Mouse (Mus musculus): ENCODE results near the gene Dync1li1.
"Not testable (repeated sequence)": the region's sequence is repeated elsewhere in the genome, so short reads cannot be mapped to it uniquely, and the experiment has no call there.

The Dync1li1 gene

DNA sequence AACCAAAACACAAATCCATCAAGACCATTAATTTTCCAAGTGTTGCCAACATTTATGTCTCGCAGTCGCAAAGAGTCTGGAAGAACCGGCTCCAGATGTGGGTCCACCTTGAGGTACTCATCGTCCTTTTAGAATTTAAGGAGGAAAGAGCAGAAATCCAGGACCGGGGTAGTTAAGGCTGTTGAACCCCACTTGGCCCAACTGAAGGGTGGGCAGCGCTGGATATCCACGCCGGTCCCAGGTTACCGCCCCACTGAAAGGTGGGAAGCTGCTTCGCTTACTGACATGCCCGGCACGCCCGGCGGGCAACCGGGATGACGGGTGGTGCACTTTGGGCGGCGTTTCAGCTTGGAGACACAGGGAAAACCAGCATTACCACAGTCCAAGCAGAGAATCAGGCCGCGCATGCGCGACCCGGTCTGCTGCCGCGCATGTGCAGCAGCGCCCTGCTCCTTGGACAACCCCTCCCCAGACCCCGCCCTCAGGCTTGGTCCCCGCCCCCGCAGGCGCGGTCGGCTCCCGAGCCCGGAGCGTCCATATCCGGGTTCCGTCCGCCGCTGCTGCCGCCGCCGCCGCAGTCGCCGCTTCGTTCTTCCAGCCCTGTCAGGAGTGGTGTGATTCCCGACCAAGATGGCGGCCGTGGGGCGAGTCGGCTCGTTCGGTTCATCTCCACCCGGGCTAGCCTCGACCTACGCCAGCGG, at the start of gene Dync1li1:
TSS of gene Dync1li1 (plus strand) at position 539 of the 701 bp plus-strand sequence.
- DNase-seq (ENCODE audit: low read depth in 1 of 2, low spot score in 2 of 2): peak; percentile 88 to 96

DNA sequence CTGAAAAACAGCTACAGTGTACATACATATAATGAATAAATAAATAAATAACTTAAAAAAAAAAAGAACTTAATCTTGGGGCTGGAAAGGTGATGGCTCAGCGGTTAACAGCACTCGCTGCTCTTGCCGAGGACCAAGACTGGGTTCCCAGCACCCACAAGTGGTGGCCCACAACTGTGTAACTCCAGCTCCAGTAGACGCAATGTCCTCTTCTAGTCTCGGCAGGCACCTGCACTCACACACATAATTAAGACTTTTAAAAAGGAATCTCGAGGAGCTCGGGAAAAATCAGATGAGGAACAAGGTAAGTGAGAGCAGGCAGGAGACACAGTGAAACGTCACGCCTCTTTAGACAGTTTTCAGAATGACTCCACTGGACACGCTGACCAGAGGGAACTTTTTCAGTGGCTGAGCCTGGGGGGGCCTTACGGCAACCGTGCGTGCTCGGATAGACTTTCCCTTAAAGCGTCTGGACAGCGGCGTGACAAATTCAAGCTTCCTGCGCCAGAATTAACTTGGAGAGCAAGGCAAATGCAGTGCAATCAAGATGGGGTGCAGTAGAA, 49.3 kb upstream of the Dync1li1 start:
- DNase-seq (ENCODE audit: low read depth in 1 of 2, low spot score in 2 of 2): no peak

DNA sequence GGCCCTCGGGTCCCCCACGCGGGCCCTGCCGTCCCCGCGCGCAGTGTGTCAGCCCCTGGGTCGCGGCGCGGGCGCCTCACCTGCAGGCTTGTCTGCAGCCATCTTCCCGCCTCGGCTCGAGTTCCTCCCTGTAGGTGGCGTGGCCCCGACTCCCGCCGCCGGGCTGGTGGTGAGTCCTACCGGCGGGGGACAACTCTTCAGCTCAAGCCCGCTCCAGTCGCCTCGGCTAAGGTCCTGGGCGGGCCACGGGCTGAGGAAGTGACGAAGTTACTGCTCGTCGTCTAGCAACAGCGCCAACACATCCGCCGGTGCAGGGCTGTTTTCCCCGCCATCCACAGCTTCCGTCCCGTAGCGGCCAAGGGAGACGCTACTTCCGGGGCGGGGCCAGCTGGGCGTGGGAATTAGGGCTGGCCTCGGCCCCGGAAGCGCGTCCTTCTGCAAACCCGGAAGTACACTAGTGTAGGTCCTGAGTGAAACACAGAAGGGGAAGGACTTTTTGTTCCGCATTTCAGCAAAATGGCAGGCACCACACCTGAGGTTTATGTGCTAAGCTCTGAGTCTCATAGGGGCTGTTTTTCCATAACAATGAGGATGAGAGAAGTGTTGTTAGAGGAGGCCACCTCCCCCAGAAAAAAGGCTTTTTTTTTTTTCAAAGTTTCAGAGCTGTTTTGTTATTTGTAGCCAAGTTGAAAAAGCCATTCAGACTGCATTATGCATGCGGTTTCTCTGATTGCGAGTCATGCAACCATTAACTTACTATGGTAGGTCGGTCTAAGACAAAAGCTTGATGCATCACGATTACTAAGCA, 48.5 kb upstream of the Dync1li1 start, which contains the start of gene Cnot10:
TSS of gene Cnot10 (minus strand) at position 346 of the 808 bp plus-strand sequence.
- DNase-seq (ENCODE audit: low read depth in 1 of 2, low spot score in 2 of 2): peak; percentile 93 to 97

DNA sequence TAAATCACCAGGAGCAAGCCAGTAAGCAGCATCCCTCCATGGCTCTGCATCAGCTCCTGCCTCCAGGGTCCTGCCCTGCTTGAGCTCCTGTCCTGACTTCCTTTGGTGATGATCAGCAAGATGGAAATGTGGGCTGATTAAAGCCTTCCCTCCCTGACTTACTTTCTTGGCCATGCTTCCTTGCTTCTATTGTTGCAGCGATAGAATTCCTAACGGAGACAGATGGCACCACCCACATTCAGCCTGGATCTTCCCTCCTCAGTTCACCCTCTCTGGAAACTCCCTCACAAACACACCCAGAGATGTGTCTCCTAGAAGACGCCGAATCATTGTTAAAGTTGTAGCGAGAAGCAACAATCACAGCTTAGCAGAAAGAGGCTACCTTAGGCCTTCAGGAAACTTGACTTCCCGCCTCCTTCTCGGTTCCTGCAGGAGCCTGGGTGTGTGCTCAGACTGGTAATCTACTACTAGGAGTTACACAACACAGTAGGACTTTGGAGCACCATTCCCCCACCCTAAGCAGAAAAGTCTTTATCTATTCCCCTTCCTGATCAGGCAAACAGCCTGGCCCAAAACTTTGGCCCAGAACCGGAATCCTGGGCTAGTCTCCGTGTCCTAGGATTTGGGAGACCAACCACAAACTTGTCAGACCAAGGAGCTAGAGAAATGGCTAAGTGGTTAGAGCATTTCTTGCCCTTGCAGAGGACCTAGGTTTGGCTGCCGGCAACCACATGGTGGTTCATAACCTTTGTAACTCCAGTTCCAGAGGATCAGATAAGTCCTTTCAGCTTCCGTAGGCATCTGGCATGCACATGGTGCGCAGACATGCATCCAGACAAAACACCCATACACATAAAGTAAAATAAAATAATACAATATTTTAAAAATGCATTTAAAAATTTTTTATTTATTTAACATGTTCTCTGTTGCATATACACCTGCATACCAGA, 41.8 kb upstream of the Dync1li1 start:
- no peak for DNase-seq (ENCODE audit: low read depth in 1 of 2, low spot score in 2 of 2)

DNA sequence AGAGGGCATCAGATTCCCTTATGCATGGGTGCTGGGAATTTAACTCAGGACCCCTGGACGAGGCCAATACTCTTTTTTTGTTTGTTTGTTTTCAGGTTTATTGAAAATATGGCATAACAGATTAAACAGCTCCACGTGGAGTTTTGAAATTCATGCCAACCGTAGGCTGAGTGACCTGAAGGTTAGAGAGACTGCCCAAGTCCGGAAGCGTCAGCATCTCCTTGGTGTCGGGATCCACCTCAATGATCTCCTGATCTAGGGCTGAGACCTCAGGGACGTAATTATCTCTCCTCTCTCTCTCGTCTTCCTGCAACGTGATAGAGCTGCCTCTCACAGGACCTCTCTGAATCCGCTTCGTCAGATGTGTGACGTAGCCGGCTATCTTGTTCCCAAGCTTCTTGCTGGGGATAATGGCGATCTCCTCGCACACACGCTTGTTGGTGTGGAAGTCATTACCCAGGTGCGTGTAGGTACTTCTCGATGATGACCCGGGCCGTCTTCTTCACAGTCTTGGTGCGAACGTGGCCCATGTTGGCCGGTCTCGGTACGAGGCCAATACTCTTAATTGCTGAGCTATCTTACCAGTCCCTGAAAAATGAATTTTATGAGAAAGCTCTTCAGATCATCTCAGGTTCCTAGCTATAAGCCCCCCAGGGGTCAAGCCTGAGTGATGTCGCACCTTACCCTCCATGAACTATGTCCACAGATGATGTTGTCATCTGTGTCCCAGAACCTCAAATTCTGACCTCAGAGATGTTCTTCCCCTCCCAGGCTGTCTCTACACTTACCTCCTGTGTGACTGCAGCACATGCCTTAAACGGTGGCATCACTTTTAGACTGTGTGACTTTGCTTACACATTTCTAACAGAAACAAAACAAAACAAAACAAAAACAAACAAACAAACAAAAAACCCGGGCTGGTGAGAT, 40.8 kb upstream of the Dync1li1 start:
- DNase-seq (ENCODE audit: low read depth in 1 of 2, low spot score in 2 of 2): no peak

DNA sequence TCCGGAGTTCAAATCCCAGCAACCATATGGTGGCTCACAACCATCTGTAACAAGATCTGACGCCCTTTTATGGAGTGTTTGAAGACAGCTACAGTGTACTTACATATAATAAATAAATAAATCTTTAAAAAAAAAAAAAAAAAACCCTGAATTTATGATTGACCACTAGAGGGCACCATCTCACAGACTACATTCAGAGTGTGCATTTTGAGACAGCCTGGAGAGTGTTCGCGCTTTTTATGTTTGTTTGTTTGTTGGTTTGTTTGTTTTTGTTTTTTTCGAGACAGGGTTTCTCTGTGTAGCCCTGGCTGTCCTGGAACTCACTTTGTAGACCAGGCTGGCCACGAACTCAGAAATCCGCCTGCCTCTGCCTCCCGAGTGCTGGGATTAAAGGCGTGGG, 40.1 kb upstream of the Dync1li1 start:
- not testable (repeated sequence) for DNase-seq (ENCODE audit: low read depth in 1 of 2, low spot score in 2 of 2)

DNA sequence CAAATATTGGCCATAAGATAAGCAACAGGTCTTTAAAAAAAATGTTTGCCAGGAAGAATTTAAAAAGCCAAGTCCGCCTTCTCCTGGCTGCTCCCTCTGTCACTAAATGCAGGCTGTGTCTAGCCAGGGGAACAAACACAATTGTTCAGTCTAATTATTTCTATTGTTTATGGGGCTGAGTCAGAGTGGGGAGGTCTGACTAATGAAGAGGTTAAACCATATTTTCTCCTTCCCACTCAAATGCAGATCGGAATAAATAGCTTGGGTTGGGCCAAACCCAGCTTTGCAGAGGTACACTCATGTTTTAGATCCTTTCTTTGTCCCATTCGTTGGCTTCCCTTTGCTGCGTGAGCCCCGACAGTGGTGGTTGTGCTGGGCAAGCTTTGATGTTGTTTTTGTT, 39.2 kb upstream of the Dync1li1 start:
- no peak for DNase-seq (ENCODE audit: low read depth in 1 of 2, low spot score in 2 of 2)

DNA sequence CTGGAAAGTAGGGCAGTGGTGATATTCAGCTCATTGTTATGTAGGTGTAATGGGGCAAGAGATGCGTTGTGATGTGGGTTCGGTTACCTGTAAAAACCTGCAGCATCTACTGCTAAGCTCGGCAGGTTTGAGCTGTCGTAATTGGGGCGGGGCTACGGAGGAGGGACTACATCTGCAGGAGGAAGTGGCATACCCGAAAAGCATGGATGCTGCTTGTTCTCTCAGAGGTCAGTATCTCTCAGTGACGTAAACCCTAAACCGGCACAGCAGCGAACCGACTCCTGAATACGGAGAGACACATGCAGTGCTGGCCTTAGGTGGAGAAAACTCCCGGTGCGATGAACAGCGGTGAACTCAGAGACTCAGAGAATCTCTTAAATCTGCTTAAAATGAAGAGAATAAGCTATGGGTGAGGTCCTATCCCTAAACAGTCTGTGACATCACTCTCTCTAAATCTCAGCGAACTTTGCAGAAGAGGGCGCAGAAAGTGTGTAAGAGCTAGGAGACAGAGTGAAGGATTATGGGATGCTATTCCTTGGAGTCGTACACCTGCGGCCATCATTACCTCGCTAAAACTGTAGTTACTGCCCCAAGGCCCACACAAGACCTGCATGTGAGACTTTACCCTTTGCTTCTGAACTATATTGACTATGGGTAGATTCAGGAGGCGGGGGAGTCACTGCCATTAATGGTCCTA, 37.5 kb upstream of the Dync1li1 start:
- no peak for DNase-seq (ENCODE audit: low read depth in 1 of 2, low spot score in 2 of 2)

DNA sequence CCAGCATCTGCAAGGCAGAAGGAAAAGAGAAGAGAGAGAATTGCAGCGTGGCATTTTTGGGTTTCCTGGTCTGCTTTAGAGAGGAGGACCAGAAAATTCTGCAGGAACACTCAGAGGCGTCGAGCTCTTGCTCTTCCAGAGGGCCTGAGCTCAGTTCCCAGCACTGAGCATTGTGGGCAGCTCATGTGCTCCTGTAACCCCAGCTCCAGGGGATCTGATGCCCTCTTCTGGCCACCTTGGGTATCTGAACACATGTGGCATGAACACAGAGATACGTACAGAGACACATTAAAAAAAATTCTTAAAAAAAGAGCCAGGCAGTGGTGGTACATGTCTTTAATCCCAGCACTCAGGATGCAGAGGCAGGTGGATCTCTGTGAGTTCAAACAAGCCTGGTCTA, 33.2 kb upstream of the Dync1li1 start:
- no peak for DNase-seq (ENCODE audit: low read depth in 1 of 2, low spot score in 2 of 2)

DNA sequence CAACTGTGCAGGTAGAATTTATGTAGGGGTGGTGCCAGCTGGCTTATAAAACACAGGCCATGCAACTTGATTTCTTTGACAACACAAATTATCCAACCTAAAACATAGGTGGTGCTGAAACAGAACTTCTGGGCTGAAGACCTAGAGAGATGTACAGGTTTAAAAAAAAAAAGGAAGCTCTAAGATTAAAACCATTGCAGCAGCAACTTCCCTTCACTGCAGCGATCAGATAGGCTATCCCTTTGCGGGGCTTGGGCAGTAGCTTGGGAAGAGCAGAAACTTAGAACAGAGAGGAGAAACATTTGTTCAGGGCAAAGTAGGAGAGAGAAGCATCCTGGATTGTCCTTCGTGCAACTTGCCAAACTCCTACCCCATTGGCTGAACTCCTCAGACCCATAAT, 31.9 kb upstream of the Dync1li1 start:
- no peak for DNase-seq (ENCODE audit: low read depth in 1 of 2, low spot score in 2 of 2)

DNA sequence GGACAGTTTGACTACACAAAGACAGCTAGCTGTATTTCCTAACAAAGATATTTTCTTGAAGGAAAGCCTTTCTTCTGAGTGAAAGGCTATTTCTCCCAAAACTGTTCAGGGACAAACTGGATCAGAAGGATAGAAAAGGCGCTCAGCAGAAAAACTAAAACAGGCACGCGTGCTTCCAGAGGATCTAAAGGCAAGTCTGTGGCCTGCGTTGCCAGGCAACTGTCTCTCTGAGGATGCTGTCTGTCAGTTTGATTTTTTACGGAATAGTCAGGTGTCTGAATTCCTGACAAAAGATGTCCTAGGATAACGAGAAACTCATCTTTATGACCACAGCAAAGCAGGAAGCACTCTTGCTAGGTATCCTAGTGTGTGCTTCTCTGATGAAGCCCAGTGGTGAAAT, 28.1 kb upstream of the Dync1li1 start:
- DNase-seq (ENCODE audit: low read depth in 1 of 2, low spot score in 2 of 2): no peak

DNA sequence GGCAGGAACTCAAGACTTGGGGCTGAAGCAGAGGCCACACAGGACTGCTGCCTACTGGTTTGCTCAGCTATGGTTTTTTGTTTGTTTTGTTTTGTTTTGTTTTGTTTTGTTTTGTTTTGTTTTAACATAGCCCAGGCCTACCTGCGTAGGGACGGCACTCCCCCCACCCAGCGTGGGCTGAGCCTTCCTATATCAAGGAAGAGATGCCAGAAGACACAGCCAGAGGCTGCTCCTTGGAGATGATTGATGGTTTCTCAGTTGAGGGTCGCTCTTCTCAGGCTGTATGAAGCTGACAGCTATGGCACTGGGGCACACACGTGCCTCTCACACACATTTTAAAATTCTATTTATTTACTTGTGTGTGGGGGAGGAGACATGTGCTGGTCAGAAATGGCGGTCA, 27.6 kb upstream of the Dync1li1 start:
- no peak for DNase-seq (ENCODE audit: low read depth in 1 of 2, low spot score in 2 of 2)

DNA sequence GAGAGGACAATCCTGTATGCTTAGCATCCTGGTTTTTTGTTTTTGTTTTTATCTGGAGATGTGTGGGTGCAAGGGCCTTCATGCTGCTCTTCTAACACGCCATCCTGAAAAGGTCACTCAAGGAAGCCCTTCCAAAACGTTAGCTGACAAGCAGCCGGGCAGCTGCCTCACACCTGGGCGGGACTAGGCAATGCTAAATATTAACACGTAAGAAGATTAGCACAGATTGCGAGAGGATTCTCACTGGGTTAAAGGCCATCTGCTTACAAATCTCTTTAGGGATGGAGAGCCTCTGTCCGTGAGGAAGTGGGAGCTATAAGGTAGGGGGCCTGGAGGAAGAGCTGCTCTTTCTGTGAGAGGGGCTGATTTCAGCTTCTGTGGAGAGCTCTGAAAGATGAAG, 26.6 kb upstream of the Dync1li1 start:
- no peak for DNase-seq (ENCODE audit: low read depth in 1 of 2, low spot score in 2 of 2)

DNA sequence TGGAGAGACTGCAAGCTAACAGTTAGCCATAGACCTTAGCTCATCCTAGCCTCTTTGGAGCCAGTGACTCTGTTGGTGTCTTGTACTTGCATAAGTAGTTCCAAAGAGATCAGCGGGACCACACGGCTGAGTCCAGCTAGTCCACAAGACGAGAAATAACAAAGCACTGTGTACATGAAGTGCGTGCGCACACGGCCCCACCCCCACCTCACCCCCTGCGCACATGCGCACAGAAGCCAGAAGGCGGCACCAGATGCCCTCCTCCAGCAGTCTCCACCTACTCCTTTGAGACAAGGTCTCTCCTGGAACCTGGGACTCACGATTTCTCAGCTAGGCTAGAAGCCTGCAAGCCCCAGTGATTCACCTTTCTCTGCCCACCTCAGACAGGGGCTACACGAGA, 24.8 kb upstream of the Dync1li1 start:
- no peak for DNase-seq (ENCODE audit: low read depth in 1 of 2, low spot score in 2 of 2)

DNA sequence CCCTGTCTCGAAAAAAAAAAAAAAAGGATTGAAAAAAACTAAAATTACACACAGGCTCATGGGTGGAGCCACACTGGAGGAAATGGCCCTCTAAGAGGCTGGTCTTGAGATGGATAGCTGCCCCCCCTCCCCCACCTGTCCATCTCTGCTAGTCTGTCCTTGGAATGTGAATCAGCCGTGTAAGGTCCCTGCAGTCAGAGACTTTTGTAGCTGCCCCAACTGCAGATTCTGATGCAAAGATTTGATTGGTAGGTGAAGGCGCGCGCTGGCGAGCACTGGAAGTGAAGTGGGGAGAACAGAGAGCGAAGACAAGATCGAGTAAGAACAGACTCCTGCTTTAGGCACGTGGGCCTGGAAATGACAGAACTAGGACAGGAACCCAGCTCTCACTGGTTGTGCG, 21.7 kb upstream of the Dync1li1 start:
- DNase-seq (ENCODE audit: low read depth in 1 of 2, low spot score in 2 of 2): no peak

DNA sequence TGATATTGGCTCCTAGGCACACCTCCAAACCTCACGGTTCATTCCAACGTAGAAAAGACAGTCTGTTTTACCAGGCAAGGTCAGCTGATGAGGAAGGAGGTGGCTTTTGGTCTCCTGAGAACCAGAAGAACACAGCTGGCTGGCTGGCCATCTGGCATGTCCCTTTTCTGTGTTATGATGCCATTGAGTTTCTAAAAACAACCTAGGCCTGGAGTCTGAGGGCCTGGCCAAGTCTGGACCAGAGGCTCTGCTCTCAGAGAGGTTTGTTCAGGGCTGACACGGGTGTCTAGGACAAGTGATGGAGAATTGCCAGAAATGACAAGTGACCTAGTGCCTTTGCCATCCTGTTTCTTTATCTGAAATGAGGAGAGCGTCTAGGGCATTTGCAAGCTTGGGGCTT, 20.5 kb upstream of the Dync1li1 start:
- no peak for DNase-seq (ENCODE audit: low read depth in 1 of 2, low spot score in 2 of 2)

DNA sequence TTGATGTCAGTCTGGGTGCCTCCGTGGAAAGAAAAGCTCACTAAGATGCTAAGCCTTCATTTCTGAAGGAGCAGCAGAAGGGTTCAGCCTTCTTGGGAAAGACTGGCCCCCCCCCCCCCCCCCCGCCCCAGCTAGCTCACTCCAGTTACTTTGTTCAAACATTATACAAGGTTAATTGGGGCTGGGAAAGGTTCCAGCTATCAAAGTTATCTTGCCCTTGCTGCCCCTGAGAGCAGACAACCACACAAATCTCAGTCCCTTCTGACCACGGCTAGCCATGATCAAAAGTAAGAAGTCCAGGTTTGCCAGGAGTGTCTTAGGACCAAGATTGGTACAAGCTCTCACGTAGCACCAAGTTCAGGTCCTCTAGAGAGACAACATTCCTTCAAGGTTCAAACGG, 19.6 kb upstream of the Dync1li1 start:
- no peak for DNase-seq (ENCODE audit: low read depth in 1 of 2, low spot score in 2 of 2)

DNA sequence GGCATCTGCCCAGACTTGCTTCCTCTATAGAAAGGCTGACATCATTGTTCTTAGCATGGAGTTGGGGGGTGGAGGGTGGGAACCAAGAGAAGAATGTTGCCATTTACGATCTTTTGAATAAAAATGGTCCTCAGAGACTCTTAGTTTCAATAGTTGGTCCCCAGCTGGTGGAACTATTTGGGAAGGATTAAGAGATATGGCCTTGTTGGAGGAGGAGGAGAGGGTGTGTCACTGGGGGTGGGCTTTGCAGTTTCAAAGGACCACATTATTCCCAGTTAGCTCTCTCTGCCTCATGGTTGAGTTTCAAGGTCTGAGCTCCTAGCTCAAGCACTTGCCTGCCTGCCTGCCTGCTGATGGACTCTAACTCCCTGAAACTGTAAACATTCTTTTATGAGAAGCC, 16.6 kb upstream of the Dync1li1 start:
- DNase-seq (ENCODE audit: low read depth in 1 of 2, low spot score in 2 of 2): no peak
